Mouse (Mus musculus): ENCODE results near the gene Qrfp. TPM values are rescaled to one million over a fixed set of nuclear protein-coding genes. Genes with fewer than 3 reads are reported as not detected.

The Qrfp gene
- polyA plus RNA-seq, 1 experiment: 0.02 TPM

DNA sequence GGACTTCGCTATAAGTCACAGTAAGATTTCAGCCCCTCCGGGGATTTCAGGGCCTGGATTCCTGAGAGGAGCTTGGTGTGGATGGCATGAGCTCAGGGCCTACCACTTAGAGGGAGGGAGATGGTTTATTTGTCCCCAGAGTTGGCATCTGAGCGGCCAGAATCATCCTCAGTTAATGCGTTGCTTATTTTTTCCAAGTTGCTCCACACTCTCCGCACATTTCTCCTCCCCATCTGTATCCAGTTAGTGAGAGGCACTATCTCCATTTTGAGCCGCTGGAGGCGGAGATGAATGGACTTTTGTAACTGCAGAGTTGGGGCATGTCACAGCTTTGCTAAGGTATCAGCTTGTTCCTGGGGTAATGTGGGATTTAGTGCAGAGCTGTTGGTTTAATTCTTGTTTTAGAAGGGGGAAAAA, 49.3 kb downstream of the Qrfp start:
- Histone ChIP-seq H3K4me1 (ENCODE audit: control insufficient read depth, insufficient read depth, low read length) (peaks cover 7% of the 10 kb centered on the region), H3K27ac (ENCODE audit: control insufficient read depth, insufficient read depth, low read depth, low read length) (peak overlapping the region; percentile 52), H3K36me3 (ENCODE audit: control insufficient read depth, insufficient read depth, low read length) (no peaks in the 10 kb centered on the region), H3K4me3 (ENCODE audit: control insufficient read depth, low read depth, low read length) (peak overlapping the region; percentile 87), H3K27me3 (ENCODE audit: control insufficient read depth, insufficient read depth, low read length) (no peaks in the 10 kb centered on the region)
- TF ChIP-seq CTCF (IDR thresholded peaks at IDR 0.05; ENCODE audit: control insufficient read depth, insufficient read depth, insufficient replicate concordance, low read depth, low read length): no peak
- no peak for TF ChIP-seq POLR2A (IDR thresholded peaks at IDR 0.05; ENCODE audit: control insufficient read depth, low read depth, low read length)

DNA sequence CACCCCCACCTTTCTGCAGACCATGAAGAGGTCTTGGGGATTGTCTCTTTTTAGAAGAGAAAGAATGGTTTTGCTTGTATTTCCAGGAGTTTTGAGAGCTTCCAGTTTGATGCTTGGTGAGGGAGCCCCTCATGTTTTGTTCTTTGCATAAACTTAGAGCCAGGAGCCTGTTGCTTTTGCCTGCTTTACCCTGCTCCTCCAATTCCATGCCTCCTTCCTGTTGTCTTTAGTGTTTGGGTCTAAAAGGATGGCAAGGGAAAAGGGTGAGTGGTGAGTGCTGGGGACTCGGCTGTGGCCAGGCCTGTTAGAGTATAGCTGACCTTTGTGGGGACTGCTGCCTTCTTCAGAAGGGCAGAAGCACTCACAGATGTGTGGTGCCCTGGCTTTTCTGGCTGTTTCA, 49.9 kb downstream of the Qrfp start:
- no peaks in the 10 kb centered on the region for H3K36me3 ChIP-seq (ENCODE audit: control insufficient read depth, insufficient read depth, low read length)
- TF ChIP-seq POLR2A (IDR thresholded peaks at IDR 0.05; ENCODE audit: control insufficient read depth, low read depth, low read length) (no peak), CTCF (IDR thresholded peaks at IDR 0.05; ENCODE audit: control insufficient read depth, insufficient read depth, insufficient replicate concordance, low read depth, low read length) (no peak)
- H3K4me1 ChIP-seq (ENCODE audit: control insufficient read depth, insufficient read depth, low read length): peaks cover 7% of the 10 kb centered on the region
- H3K27me3 ChIP-seq (ENCODE audit: control insufficient read depth, insufficient read depth, low read length): no peaks in the 10 kb centered on the region
- peak overlapping the region; percentile 87 for H3K4me3 ChIP-seq (ENCODE audit: control insufficient read depth, low read depth, low read length)
- H3K27ac ChIP-seq (ENCODE audit: control insufficient read depth, insufficient read depth, low read depth, low read length): peak overlapping the region; percentile 86

DNA sequence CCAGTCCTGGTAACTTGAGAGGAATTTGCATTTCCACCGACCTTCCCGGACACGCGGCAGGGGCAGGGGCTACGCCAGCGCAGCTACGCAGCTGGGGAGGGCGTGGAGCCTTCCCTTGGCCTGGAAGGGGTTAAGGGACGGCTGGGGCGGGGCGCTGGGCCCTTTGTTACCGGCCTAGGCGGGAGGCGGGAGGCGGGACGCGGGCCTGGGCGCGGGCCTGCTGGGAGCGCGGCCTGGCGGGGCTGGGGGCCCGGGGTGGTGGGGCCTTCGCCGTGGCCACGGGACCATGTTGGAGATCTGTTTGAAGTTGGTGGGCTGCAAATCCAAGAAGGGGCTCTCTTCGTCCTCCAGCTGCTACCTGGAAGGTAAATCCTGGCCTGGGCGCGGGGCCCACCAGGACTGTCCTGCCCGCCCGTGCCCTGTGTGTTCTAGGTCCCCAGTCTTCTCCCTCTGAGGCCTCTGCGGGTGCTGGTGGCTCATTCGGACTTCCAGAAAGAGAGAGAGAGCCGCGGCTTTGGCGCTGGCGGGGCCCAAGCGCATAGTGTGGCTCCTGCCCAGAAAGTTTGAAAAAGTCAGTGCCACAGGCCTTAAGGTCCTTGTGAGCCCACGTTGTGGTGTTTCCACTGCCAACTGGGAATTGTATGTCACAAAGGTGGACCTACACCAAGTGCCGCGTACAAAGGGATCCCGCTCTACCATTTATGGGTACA, 50.5 kb downstream of the Qrfp start:
- H3K27ac ChIP-seq (ENCODE audit: control insufficient read depth, insufficient read depth, low read depth, low read length): peak overlapping the region; percentile 86

DNA sequence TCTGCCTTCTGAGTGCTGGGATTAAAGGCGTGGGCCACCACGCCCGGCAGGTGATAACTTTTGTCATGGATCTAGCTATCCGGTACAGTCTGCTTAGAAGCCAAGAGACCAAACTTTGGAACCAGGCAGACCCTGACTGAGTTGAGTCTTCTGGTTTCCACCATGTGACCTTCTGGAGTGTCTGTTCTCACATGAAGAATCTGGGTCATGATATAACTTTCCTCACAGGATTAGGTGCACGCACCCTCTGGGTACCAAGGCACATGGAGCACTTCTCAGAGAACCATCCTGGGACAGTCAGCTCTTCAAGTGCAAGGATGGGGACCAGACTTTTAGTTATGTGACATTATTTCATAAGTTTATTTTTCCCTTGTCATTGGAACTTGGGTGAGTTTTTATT, 51.4 kb downstream of the Qrfp start:
- TF ChIP-seq POLR2A (IDR thresholded peaks at IDR 0.05; ENCODE audit: control insufficient read depth, low read depth, low read length) (no peak), CTCF (IDR thresholded peaks at IDR 0.05; ENCODE audit: control insufficient read depth, insufficient read depth, insufficient replicate concordance, low read depth, low read length) (no peak)
- Histone ChIP-seq H3K36me3 (ENCODE audit: control insufficient read depth, insufficient read depth, low read length) (no peaks in the 10 kb centered on the region), H3K4me1 (ENCODE audit: control insufficient read depth, insufficient read depth, low read length) (peaks cover 7% of the 10 kb centered on the region), H3K4me3 (ENCODE audit: control insufficient read depth, low read depth, low read length) (peak overlapping the region; percentile 87), H3K27ac (ENCODE audit: control insufficient read depth, insufficient read depth, low read depth, low read length) (peak overlapping the region; percentile 80), H3K27me3 (ENCODE audit: control insufficient read depth, insufficient read depth, low read length) (no peaks in the 10 kb centered on the region)

More for the DNA sequence above, 50.5 kb downstream of the Qrfp start:
- peak overlapping the region; percentile 87 for H3K4me3 ChIP-seq (ENCODE audit: control insufficient read depth, low read depth, low read length)
- H3K36me3 ChIP-seq (ENCODE audit: control insufficient read depth, insufficient read depth, low read length): no peaks in the 10 kb centered on the region
- H3K4me1 ChIP-seq (ENCODE audit: control insufficient read depth, insufficient read depth, low read length): peaks cover 7% of the 10 kb centered on the region
- peak; percentile 49; the same call in 1 of the 2 replicates for TF ChIP-seq POLR2A (IDR thresholded peaks at IDR 0.05; ENCODE audit: control insufficient read depth, low read depth, low read length)
- TF ChIP-seq CTCF (IDR thresholded peaks at IDR 0.05; ENCODE audit: control insufficient read depth, insufficient read depth, insufficient replicate concordance, low read depth, low read length): no peak
- H3K27me3 ChIP-seq (ENCODE audit: control insufficient read depth, insufficient read depth, low read length): no peaks in the 10 kb centered on the region

DNA sequence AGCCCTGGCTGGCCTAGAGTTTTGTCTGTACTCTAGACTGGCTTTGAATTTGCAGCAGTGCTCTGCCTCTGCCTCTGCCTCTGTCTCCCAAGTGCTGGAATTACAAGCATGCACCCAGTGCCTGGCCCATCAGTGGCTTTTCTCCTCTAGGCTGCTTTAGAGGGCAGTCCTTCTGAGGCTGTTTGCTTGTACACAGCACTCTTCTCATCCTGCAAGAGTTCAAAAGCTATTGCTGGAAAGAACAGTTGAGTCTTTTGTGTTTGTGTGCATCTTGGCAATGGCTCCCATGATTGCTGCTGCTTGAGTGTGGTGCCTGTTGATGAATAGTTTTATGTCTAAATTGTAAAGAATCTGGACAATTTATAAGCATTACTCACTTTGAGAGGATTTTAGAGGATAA, 52.9 kb downstream of the Qrfp start:
- Histone ChIP-seq H3K4me1 (ENCODE audit: control insufficient read depth, insufficient read depth, low read length) (peaks cover 7% of the 10 kb centered on the region), H3K36me3 (ENCODE audit: control insufficient read depth, insufficient read depth, low read length) (no peaks in the 10 kb centered on the region), H3K27me3 (ENCODE audit: control insufficient read depth, insufficient read depth, low read length) (no peaks in the 10 kb centered on the region), H3K27ac (ENCODE audit: control insufficient read depth, insufficient read depth, low read depth, low read length) (no peak overlapping the region), H3K4me3 (ENCODE audit: control insufficient read depth, low read depth, low read length) (no peak overlapping the region)
- TF ChIP-seq POLR2A (IDR thresholded peaks at IDR 0.05; ENCODE audit: control insufficient read depth, low read depth, low read length) (no peak), CTCF (IDR thresholded peaks at IDR 0.05; ENCODE audit: control insufficient read depth, insufficient read depth, insufficient replicate concordance, low read depth, low read length) (no peak)

Other genes starting within 250 kb of the Qrfp start
- 11.2 and 11.5 TPM in 2 replicates for gene Fubp3, start 237.9 kb downstream of the Qrfp start, polyA plus RNA-seq (2012; rRNA removed)
- gene Prdm12, start 170.5 kb downstream of the Qrfp start, polyA plus RNA-seq (2012; rRNA removed): 0.11 TPM in 1 of 2 replicates, not detected in the other
- 9.1 and 9.8 TPM in 2 replicates for gene Exosc2, start 139.9 kb downstream of the Qrfp start, polyA plus RNA-seq (2012; rRNA removed)
- 47.4 and 49.6 TPM in 2 replicates for gene Abl1, start 122.2 kb downstream of the Qrfp start, polyA plus RNA-seq (2012; rRNA removed)
- gene Fibcd1, start 35.4 kb upstream of the Qrfp start, polyA plus RNA-seq (2012; rRNA removed): 0.51 and 0.54 TPM in 2 replicates
- 12.3 and 17.2 TPM in 2 replicates for gene Lamc3, start 76.7 kb upstream of the Qrfp start, polyA plus RNA-seq (2012; rRNA removed)
- gene Aif1l, start 139.6 kb upstream of the Qrfp start, polyA plus RNA-seq (2012; rRNA removed): 1.1 and 2.3 TPM in 2 replicates
- gene Nup214, start 163.9 kb upstream of the Qrfp start, polyA plus RNA-seq (2012; rRNA removed): 103 and 115 TPM in 2 replicates

Data from testis, adult 2 months (tissue).